Mouse (Mus musculus) midbrain, embryonic 14.5 days (tissue): ENCODE measurements around the gene Igflr1. TPM values are rescaled to one million over a fixed set of nuclear protein-coding genes. Genes with fewer than 3 reads are reported as not detected.
A peak's percentile ranks its signal among the peaks of the same experiment; 100 is the strongest.

Experiments
- ATAC-seq: fragments of 200-750 bp; cut with Nextera tagmentation; 2 replicates; pipeline ENCODE4 v1.8.0; 2017; ENCODE audit warnings: moderate number of reproducible peaks, moderate library complexity; ENCODE audit not compliant: low FRiP score, low TSS enrichment
- DNase-seq: peaks from one replicate; pipeline ENCODE4 v3.0.0-alpha.2; 2015
- H3K27ac ChIP-seq: fragments of 300-500 bp; sonication (generic); replicated peaks from 2 replicates; pipeline ENCODE4 v1.5.1; 2014; ENCODE audit warnings: mild to moderate bottlenecking, low read depth, low read length, moderate library complexity
- H3K27me3 ChIP-seq: fragments of 300-500 bp; sonication (generic); 2 replicates; pipeline ENCODE4 v1.6.1; 2014; ENCODE audit warnings: low read length, control low read depth, mixed read lengths; ENCODE audit not compliant: control insufficient read depth, insufficient read depth
- H3K36me3 ChIP-seq: fragments of 300-500 bp; sonication (generic); 2 replicates; pipeline ENCODE4 v1.6.1; 2014; ENCODE audit warnings: low read length, control low read depth; ENCODE audit not compliant: control insufficient read depth, insufficient read depth
- H3K4me1 ChIP-seq: fragments of 300-500 bp; sonication (generic); 2 replicates; pipeline ENCODE4 v1.6.1; 2014; ENCODE audit warnings: mild to moderate bottlenecking, antibody characterized with exemption, low read length, control low read depth; ENCODE audit not compliant: control insufficient read depth, insufficient read depth
- H3K4me2 ChIP-seq: fragments of 300-500 bp; sonication (generic); 2 replicates; pipeline ENCODE4 v1.6.1; 2014; ENCODE audit warnings: mild to moderate bottlenecking, low read length, moderate library complexity
- H3K4me3 ChIP-seq: fragments of 300-500 bp; sonication (generic); replicated peaks from 2 replicates; pipeline ENCODE4 v1.5.1; 2014; ENCODE audit warnings: low read depth, low read length
- H3K9ac ChIP-seq: fragments of 300-500 bp; sonication (generic); replicated peaks from 2 replicates; pipeline ENCODE4 v1.6.1; 2014; ENCODE audit warnings: mild to moderate bottlenecking, low read length, moderate library complexity
- H3K9me3 ChIP-seq: fragments of 300-500 bp; sonication (generic); 2 replicates; pipeline ENCODE4 v1.6.1; 2016; ENCODE audit warnings: low read length, control low read depth, mixed read lengths; ENCODE audit not compliant: control insufficient read depth
- WGBS: fragments of 180-500 bp; shearing (Covaris S2); extraction: QIAGEN DNeasy Blood & Tissue Kit; methylation state at CpG from one replicate; pipeline ENCODE4 v1.1.7; 2014; 5-methylcytosine and 5-hydroxymethylcytosine counted together
- polyA plus RNA-seq: library from polyadenylated mRNA; unstranded; fragments of >200 nt; fragmentation: Nextera tagmentation; extraction: Ambion mirVana; gene quantifications from 2 replicates; pipeline ENCODE4 v1.2.1, GENCODE M21; 2014

Igflr1 gene
- polyA plus RNA-seq, 1 experiment from 2014 or later, result 5.8 TPM

- H3K36me3 ChIP-seq, result no peaks in the 10 kb centered on the region
- H3K9me3 ChIP-seq, result no peaks in the 10 kb centered on the region
- DNase-seq, result no peak
- H3K4me1 ChIP-seq, result 0 out of 2 replicates have a peak, but pooled peaks cover 3% of the 10 kb centered on the region
- 93% methylated on average over 12 of the region's 12 CpGs for WGBS
- peak within 1 kb of the TSS; percentile 42 for H3K4me2 ChIP-seq
- H3K27ac ChIP-seq, result no peak within 1 kb of the TSS
- no peaks in the 10 kb centered on the region for H3K27me3 ChIP-seq
- no peak within 1 kb of the TSS for H3K4me3 ChIP-seq
- H3K9ac ChIP-seq, result no peak within 1 kb of the TSS
- no peak for ATAC-seq
Observed at GRCm38 (mm10) chr7:30598786-30599185, 33.6 kb downstream of the Igflr1 start, which contains the start of gene Zbtb32. Gene Zbtb32, minus strand, starts transcription at chr7:30598909.

- no peak overlapping the region for H3K4me3 ChIP-seq
- ATAC-seq (peak; percentile 97), DNase-seq (peak; percentile 96)
Observed at GRCm38 (mm10) chr7:30599933-30600353, 34.7 kb downstream of the Igflr1 start.

DNA sequence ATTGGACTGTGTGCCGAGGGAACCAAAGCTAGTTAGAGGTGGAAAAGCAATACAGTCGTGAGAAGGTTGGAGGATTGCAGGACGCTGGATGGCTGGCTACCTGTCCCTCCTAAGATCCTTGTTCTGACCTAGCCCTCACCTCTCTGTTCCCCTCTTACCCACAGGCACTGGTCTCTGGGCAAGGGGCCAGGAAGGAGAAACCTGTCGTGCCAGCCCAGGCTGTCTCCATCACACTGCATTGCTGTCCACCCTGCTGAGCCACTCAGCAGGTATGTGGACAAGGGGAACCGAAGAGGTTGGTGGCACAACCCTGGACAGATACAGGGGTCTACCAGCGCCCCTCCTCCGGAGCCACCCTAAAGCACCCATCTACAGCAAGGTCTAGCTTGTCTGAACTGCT, 35.4 kb downstream of the Igflr1 start:
- DNase-seq (no peak), ATAC-seq (no peak)
- Histone ChIP-seq H3K27me3 (no peaks in the 10 kb centered on the region), H3K4me1 (0 out of 2 replicates have a peak, but pooled peaks cover 3% of the 10 kb centered on the region), H3K9me3 (no peaks in the 10 kb centered on the region), H3K4me2 (no peak overlapping the region; the same call in 1 of the 2 replicates), H3K36me3 (no peaks in the 10 kb centered on the region), H3K9ac (no peak overlapping the region), H3K4me3 (no peak overlapping the region), H3K27ac (no peak overlapping the region)
- 79% methylated on average over 7 of the region's 7 CpGs for WGBS

More at GRCm38 (mm10) chr7:30599933-30600353, 34.7 kb downstream of the Igflr1 start:
- Histone ChIP-seq H3K9ac (no peak overlapping the region), H3K27ac (no peak overlapping the region), H3K36me3 (no peaks in the 10 kb centered on the region), H3K4me1 (0 out of 2 replicates have a peak, but pooled peaks cover 3% of the 10 kb centered on the region), H3K9me3 (no peaks in the 10 kb centered on the region), H3K27me3 (no peaks in the 10 kb centered on the region), H3K4me2 (peak overlapping the region; percentile 42)
- under 1% methylated on average over 16 of the region's 16 CpGs for WGBS

GRCm38 (mm10) chr7:30602583-30602982, 37.4 kb downstream of the Igflr1 start:
- DNase-seq (no peak), ATAC-seq (no peak)
- no peak overlapping the region for H3K4me3 ChIP-seq
- no peak overlapping the region for H3K27ac ChIP-seq
- H3K4me2 ChIP-seq, result no peak overlapping the region
- no peak overlapping the region for H3K9ac ChIP-seq
- H3K27me3 ChIP-seq, result no peaks in the 10 kb centered on the region
- H3K4me1 ChIP-seq, result 0 out of 2 replicates have a peak, but pooled peaks cover 3% of the 10 kb centered on the region
- H3K36me3 ChIP-seq, result no peaks in the 10 kb centered on the region
- 66% methylated on average over 3 of the region's 3 CpGs for WGBS
- no peaks in the 10 kb centered on the region for H3K9me3 ChIP-seq

- WGBS, result 64% methylated on average over 8 of the region's 8 CpGs
- no peak overlapping the region for H3K4me2 ChIP-seq
- no peaks in the 10 kb centered on the region for H3K36me3 ChIP-seq
- no peak for DNase-seq
- H3K4me3 ChIP-seq, result no peak overlapping the region
- H3K27ac ChIP-seq, result no peak overlapping the region
- no peaks in the 10 kb centered on the region for H3K9me3 ChIP-seq
- H3K9ac ChIP-seq, result no peak overlapping the region
- H3K4me1 ChIP-seq, result 0 out of 2 replicates have a peak, but pooled peaks cover 3% of the 10 kb centered on the region
- ATAC-seq, result no peak
- H3K27me3 ChIP-seq, result no peaks in the 10 kb centered on the region
Observed at GRCm38 (mm10) chr7:30604424-30604823, 39.2 kb downstream of the Igflr1 start.

- H3K4me3 ChIP-seq, result no peak overlapping the region
- ATAC-seq (no peak), DNase-seq (no peak)
- H3K9ac ChIP-seq, result no peak overlapping the region
- no peaks in the 10 kb centered on the region for H3K4me1 ChIP-seq
- no peaks in the 10 kb centered on the region for H3K36me3 ChIP-seq
- 87% methylated on average over 8 of the region's 8 CpGs for WGBS
- H3K4me2 ChIP-seq, result no peak overlapping the region
- H3K27ac ChIP-seq, result no peak overlapping the region
- no peaks in the 10 kb centered on the region for H3K9me3 ChIP-seq
- no peaks in the 10 kb centered on the region for H3K27me3 ChIP-seq
Observed at GRCm38 (mm10) chr7:30604944-30605343, 39.7 kb downstream of the Igflr1 start.

- ATAC-seq, result no peak; the same call in 1 of the 2 replicates
- Histone ChIP-seq H3K27me3 (no peaks in the 10 kb centered on the region), H3K4me1 (no peaks in the 10 kb centered on the region), H3K36me3 (no peaks in the 10 kb centered on the region), H3K4me3 (no peak overlapping the region), H3K4me2 (no peak overlapping the region), H3K27ac (no peak overlapping the region), H3K9ac (no peak overlapping the region), H3K9me3 (no peaks in the 10 kb centered on the region)
- peak; percentile 63 for DNase-seq
- 28% methylated on average over 8 of the region's 8 CpGs for WGBS
Observed at GRCm38 (mm10) chr7:30607706-30608309, 42.6 kb downstream of the Igflr1 start.

GRCm38 (mm10) chr7:30608476-30608875, 43.2 kb downstream of the Igflr1 start:
- ATAC-seq (no peak), DNase-seq (no peak)
- no peaks in the 10 kb centered on the region for H3K4me1 ChIP-seq
- no peak overlapping the region for H3K27ac ChIP-seq
- H3K27me3 ChIP-seq, result no peaks in the 10 kb centered on the region
- H3K9ac ChIP-seq, result no peak overlapping the region
- no peak overlapping the region for H3K4me2 ChIP-seq
- H3K4me3 ChIP-seq, result no peak overlapping the region
- H3K9me3 ChIP-seq, result no peaks in the 10 kb centered on the region
- WGBS, result 50% methylated on average over 16 of the region's 16 CpGs
- H3K36me3 ChIP-seq, result no peaks in the 10 kb centered on the region

GRCm38 (mm10) chr7:30610043-30610442, 44.8 kb downstream of the Igflr1 start:
- H3K4me3 ChIP-seq, result no peak overlapping the region
- no peaks in the 10 kb centered on the region for H3K4me1 ChIP-seq
- WGBS, result 57% methylated on average over 7 of the region's 7 CpGs
- no peak overlapping the region for H3K9ac ChIP-seq
- H3K9me3 ChIP-seq, result no peaks in the 10 kb centered on the region
- ATAC-seq (no peak), DNase-seq (no peak)
- H3K27me3 ChIP-seq, result no peaks in the 10 kb centered on the region
- H3K4me2 ChIP-seq, result no peak overlapping the region
- H3K36me3 ChIP-seq, result 0 out of 2 replicates have a peak, but pooled peaks cover 1% of the 10 kb centered on the region
- no peak overlapping the region for H3K27ac ChIP-seq
